Mouse (Mus musculus) midbrain, embryonic 11.5 days (tissue): Measurements from ENCODE around the gene Stk11ip. TPM values are rescaled to one million over a fixed set of nuclear protein-coding genes. Genes with fewer than 3 reads are reported as not detected.
A peak's percentile ranks its signal among the peaks of the same experiment; 100 is the strongest.

ENCODE experiments used
- ATAC-seq: fragments of 200-750 bp; cut with Nextera tagmentation; 2 replicates; pipeline ENCODE4 v1.8.0; 2017; ENCODE audit warnings: moderate TSS enrichment, moderate library complexity; ENCODE audit not compliant: low FRiP score
- DNase-seq: peaks from one replicate; pipeline ENCODE4 v3.0.0; 2015; ENCODE audit warnings: low spot score; ENCODE audit errors: missing footprints
- H3K27ac ChIP-seq: fragments of 300-500 bp; sonication (generic); 2 replicates; pipeline ENCODE4 v1.5.1; 2014; ENCODE audit warnings: low read depth, low read length
- H3K27me3 ChIP-seq: fragments of 300-500 bp; sonication (generic); 2 replicates; pipeline ENCODE4 v1.6.1; 2014; ENCODE audit warnings: mild to moderate bottlenecking, low read length, moderate library complexity, mixed read lengths; ENCODE audit not compliant: control insufficient read depth, insufficient read depth
- H3K36me3 ChIP-seq: fragments of 300-500 bp; sonication (generic); 2 replicates; pipeline ENCODE4 v1.6.1; 2014; ENCODE audit warnings: mild to moderate bottlenecking, low read length, moderate library complexity, mixed read lengths; ENCODE audit not compliant: control insufficient read depth, insufficient read depth
- H3K4me1 ChIP-seq: fragments of 300-500 bp; sonication (generic); 2 replicates; pipeline ENCODE4 v1.6.1; 2014; ENCODE audit warnings: low read length; ENCODE audit not compliant: control insufficient read depth, insufficient read depth
- H3K4me2 ChIP-seq: fragments of 300-500 bp; sonication (generic); 2 replicates; pipeline ENCODE4 v1.6.1; 2014; ENCODE audit warnings: mild to moderate bottlenecking, moderate library complexity
- H3K4me3 ChIP-seq: fragments of 300-500 bp; sonication (generic); 2 replicates; pipeline ENCODE4 v1.5.1; 2014; ENCODE audit warnings: low read depth, low read length
- H3K9ac ChIP-seq: fragments of 300-500 bp; sonication (generic); 2 replicates; pipeline ENCODE4 v1.6.1; 2014; ENCODE audit warnings: low read length
- H3K9me3 ChIP-seq: fragments of 300-500 bp; sonication (generic); 2 replicates; pipeline ENCODE4 v1.6.1; 2016; ENCODE audit warnings: low read length; ENCODE audit not compliant: control insufficient read depth
- WGBS: fragments of 180-500 bp; shearing (Covaris S2); extraction: QIAGEN DNeasy Blood & Tissue Kit; methylation state at CpG from one replicate; pipeline ENCODE4 v1.1.7; 2014; 5-methylcytosine and 5-hydroxymethylcytosine counted together
- polyA plus RNA-seq: library from polyadenylated mRNA; unstranded; fragments of >200 nt; fragmentation: Nextera tagmentation; extraction: Ambion mirVana; gene quantifications from 2 replicates; pipeline ENCODE4 v1.2.1, GENCODE M21; 2014

The Stk11ip gene
- polyA plus RNA-seq, 1 experiment from 2014 or later = 15.7 TPM

DNA sequence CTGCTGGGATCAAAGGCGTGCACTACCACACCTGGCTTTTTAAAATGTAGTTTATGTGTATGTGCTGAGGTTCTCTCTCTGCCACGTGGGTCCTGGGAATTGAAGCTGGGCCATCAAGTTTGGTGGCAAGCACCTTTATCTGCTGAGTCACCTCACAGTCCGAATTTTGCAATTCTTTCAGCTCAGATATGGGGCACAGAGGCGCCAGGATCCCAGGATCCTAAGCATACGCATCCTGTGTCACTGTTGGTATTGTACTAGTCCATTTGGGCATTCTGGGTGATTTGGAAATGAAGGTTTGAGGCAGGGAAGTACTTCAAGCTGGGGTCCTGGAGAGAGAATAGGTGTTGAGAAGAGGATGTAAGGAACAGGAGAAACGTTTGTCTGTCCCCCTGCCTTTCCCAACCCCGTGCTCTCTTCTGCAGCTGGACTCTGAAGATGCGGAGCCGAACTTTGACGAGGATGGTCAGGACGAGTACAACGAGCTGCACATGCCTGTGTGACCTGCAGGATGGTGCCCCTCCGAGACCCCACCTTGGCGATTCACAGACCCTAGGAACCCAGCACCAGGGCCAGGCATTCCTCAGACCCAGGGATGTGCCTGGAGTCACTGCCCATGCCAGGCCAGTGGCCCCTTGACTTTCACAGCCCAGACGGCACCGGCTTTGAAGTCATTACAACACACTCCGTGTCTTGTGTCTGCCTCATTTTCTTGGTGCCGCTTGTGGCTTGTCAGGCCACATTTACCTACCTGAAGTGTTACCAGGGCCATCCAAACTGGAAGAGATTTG lies 37.3 kb downstream of the Stk11ip start:
- Histone ChIP-seq H3K27ac (no peak overlapping the region), H3K4me3 (no peak overlapping the region), H3K27me3 (no peaks in the 10 kb centered on the region), H3K9me3 (no peaks in the 10 kb centered on the region), H3K9ac (no peak overlapping the region), H3K4me1 (peaks cover 9% of the 10 kb centered on the region), H3K36me3 (no peaks in the 10 kb centered on the region), H3K4me2 (no peak overlapping the region)
- 84% methylated on average over 18 of the region's 18 CpGs for WGBS
- no peak for ATAC-seq
- DNase-seq = no peak

DNA sequence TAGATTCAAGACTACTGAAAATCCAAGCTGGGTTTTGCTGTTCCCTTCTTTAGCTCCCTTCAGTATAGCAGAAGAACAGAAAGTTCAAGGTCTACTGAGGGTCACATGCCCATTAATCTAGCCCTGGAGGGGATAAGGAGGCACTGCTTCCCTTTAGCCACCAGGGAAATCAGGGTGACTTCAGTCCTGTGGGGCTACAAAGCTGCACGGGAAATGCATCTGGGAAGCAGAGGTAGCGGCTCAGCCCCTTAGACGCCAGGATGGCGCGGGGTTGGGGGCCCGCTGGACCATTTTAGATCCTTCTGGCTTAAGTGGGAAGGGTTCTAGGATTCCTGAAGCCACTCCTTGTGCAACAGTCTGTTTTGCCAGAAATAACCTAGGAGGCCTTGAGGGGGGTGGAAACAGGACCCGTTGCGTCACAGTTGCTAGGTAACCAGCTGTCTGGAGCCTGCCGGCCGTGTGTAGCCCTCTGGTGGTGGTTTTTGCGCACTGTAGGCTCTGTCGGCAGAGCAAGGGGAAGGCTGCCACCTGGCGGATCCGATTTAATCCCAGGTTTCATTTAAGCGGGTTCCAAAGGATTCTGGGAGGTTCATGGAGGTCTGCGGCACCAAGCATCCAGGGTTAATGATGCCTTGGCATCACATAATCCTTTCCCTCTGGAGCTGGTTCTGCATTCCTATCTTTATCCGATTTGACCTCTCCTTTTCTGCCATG lies 38.0 kb downstream of the Stk11ip start:
- Histone ChIP-seq H3K9me3 (no peaks in the 10 kb centered on the region), H3K36me3 (no peaks in the 10 kb centered on the region), H3K4me1 (peaks cover 9% of the 10 kb centered on the region), H3K27ac (no peak overlapping the region; the same call in 1 of the 2 replicates), H3K27me3 (no peaks in the 10 kb centered on the region), H3K9ac (peak overlapping the region; percentile 34; the same call in 1 of the 2 replicates), H3K4me3 (peak overlapping the region; percentile 19), H3K4me2 (peak overlapping the region; percentile 33)
- WGBS = 9% methylated on average over 17 of the region's 17 CpGs
- peak; percentile 94 for ATAC-seq
- peak; percentile 99 for DNase-seq

DNA sequence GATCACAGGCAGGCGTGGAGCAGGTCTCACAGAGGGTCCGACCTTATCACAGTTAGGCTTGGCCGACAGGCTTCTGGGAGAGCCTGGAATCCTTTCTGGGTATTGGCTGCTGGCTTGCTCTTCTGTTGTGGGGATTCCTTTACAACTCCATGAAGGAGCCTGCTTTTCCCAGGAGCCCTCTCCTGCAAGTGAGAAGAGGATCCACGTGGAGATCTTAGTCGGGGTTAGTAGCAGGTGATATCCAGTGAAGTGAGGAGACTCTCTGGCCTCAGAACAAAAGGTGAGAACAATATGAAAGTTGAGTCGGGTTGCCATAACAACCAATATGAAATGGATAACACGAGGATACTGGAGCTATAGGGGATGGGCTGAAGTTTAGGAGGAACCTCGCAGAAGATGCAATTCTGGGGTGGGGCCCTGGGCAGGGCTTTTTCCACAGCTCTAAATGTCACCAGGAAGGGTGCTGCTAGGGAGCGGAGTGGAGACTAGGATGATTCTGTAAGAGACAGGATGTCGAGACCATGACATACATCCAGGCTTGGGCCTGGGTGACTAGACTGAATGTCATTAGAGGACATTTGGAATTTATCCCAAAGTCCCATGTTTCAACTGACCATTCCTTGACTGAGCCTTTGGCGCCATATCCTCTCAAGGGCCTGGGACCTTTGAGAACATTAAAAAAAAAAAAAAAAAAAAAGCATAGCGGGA lies 39.0 kb downstream of the Stk11ip start:
- H3K9ac ChIP-seq = no peak overlapping the region; the same call in 1 of the 2 replicates
- peak; percentile 87 for DNase-seq

DNA sequence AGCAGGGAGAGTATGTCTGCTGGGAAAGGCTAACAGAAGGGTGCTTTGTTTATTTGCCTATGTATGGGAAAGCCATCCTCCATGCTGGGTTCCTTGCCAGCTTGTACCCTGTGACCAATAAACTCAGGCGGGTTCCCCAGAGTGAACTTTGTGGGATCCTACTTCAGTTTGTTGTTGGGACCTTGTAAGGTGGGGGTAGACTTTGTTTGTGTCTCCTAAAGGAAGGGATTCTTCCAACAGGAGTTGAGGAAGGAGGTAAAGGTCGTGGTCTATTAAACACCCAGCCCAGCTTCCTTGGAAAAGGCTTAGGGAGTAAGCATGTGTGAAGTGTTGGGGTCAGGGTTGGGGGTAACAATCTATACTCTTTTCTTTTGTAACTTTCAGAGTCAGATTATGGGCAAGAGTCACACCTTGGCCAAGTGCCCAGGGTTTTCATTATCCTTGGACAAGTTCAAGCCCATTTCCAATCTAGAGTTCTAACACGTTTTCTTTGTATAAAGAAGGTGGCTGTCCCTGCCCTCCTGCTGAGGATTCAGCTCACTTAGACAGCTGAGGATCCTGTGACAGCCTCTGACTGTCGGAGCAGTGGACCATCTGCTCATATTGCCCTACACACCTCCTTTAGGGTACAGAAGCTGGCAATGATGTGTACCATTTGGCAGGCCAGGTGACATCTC lies 40.0 kb downstream of the Stk11ip start:
- no peaks in the 10 kb centered on the region for H3K27me3 ChIP-seq
- H3K4me3 ChIP-seq = no peak overlapping the region
- no peak overlapping the region for H3K4me2 ChIP-seq
- no peaks in the 10 kb centered on the region for H3K36me3 ChIP-seq
- peaks cover 9% of the 10 kb centered on the region for H3K4me1 ChIP-seq
- H3K9me3 ChIP-seq = no peaks in the 10 kb centered on the region
- WGBS = 55% methylated on average over 4 of the region's 4 CpGs
- ATAC-seq = no peak
- no peak overlapping the region for H3K9ac ChIP-seq
- no peak for DNase-seq
- no peak overlapping the region for H3K27ac ChIP-seq

More for the DNA sequence above, 39.0 kb downstream of the Stk11ip start:
- Histone ChIP-seq H3K9me3 (no peaks in the 10 kb centered on the region), H3K4me3 (no peak overlapping the region), H3K4me2 (no peak overlapping the region), H3K27me3 (no peaks in the 10 kb centered on the region), H3K4me1 (peaks cover 9% of the 10 kb centered on the region), H3K36me3 (no peaks in the 10 kb centered on the region), H3K27ac (no peak overlapping the region)
- ATAC-seq = peak; percentile 1; the same call in 1 of the 2 replicates
- 82% methylated on average over 12 of the region's 12 CpGs for WGBS

DNA sequence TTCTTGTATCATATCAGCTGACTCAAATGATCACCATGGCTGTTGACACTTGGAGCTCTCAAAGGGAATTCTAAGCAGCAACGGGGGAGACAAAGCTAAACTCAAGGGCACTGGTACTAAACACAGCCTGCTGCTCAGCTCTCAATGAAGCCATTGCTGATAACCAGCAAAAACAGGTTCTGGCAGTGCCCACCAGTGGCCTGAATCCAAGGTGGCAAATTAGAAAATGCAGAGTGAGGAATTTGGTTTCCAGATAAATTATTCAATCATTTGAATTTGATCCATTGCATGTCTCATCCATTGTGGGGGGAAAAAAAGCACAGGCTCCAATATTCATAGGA lies 40.5 kb downstream of the Stk11ip start:
- H3K4me3 ChIP-seq = no peak overlapping the region
- no peaks in the 10 kb centered on the region for H3K9me3 ChIP-seq
- H3K4me1 ChIP-seq = peaks cover 9% of the 10 kb centered on the region
- H3K27ac ChIP-seq = no peak overlapping the region
- no peak for ATAC-seq
- H3K4me2 ChIP-seq = no peak overlapping the region
- WGBS = 88% methylated on average over 1 of the region's 1 CpGs
- DNase-seq = no peak
- no peak overlapping the region for H3K9ac ChIP-seq
- no peaks in the 10 kb centered on the region for H3K36me3 ChIP-seq
- H3K27me3 ChIP-seq = no peaks in the 10 kb centered on the region

DNA sequence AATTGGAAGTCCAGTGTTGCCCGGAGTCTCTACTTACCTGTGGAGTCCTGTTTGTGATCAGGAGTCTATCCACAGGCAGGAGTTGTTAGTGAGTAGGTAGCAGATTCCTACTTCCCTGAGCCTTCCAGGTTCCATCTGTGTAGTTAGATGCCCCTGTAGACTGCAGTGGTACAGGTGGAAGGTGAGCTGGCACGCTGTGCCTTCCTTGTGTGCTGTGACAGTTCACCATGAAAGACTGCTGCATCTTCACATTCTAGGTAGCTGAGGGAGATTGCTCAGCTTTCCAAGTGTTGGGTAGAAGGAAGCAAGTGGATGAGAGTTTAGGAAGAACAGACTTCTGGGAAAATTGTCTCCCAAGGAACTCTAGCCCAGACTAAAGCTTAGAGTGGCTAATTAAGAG lies 42.8 kb downstream of the Stk11ip start:
- H3K4me1 ChIP-seq = peaks cover 8% of the 10 kb centered on the region
- H3K9ac ChIP-seq = no peak overlapping the region
- no peak for DNase-seq
- 90% methylated on average over 2 of the region's 2 CpGs for whole genome bisulfite sequencing
- no peak for ATAC-seq
- no peaks in the 10 kb centered on the region for H3K9me3 ChIP-seq
- H3K27me3 ChIP-seq = no peaks in the 10 kb centered on the region
- H3K4me3 ChIP-seq = no peak overlapping the region
- H3K27ac ChIP-seq = no peak overlapping the region
- no peak overlapping the region for H3K4me2 ChIP-seq
- no peaks in the 10 kb centered on the region for H3K36me3 ChIP-seq

DNA sequence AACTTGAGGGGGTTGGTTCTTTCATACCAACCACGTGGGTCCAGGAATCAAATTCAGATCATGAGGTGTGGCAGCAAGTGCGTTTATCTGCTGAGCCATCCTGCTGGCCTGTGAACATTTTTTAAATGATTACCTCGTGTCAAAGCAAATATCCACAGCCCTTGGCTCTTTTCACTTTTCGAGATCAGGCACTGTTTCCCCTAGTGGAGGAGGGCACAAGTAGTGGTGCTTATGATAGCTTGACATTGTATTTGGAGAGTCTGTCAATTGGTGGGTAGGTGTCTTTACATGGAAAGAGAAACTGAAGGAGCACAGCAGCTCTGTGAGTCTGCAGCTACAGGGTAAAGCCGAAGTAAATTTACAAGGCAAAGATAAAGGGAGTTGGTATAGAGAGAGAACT lies 43.6 kb downstream of the Stk11ip start:
- Histone ChIP-seq H3K9me3 (no peaks in the 10 kb centered on the region), H3K4me2 (no peak overlapping the region), H3K27me3 (no peaks in the 10 kb centered on the region), H3K27ac (no peak overlapping the region), H3K4me3 (no peak overlapping the region), H3K36me3 (no peaks in the 10 kb centered on the region), H3K4me1 (peaks cover 2% of the 10 kb centered on the region; the same call in 1 of the 2 replicates), H3K9ac (no peak overlapping the region)
- ATAC-seq (no peak), DNase-seq (no peak)
- WGBS = 72% methylated on average over 5 of the region's 5 CpGs

DNA sequence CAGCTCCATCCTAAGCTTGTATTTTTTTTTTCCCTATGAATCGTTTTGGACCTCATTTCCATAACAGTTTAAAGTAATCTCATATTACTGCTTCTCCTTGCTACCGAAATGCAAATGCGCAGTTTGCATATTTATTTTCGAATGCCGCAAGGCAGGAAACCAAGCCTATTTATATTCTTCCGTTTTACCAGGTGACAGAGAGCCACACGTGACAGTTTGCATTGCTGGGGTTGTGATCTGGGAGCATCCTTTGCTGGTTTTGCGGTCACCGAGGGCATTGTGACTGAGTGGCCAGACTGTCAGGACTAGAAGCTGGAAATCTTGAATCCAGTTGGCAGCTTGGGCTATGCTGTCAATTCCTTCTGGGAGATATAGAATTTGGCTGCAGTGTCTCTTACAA lies 44.3 kb downstream of the Stk11ip start:
- H3K4me3 ChIP-seq = no peak overlapping the region
- no peaks in the 10 kb centered on the region for H3K4me1 ChIP-seq
- no peak overlapping the region for H3K4me2 ChIP-seq
- DNase-seq = no peak
- H3K36me3 ChIP-seq = no peaks in the 10 kb centered on the region
- no peak overlapping the region for H3K27ac ChIP-seq
- 76% methylated on average over 9 of the region's 9 CpGs for WGBS
- no peaks in the 10 kb centered on the region for H3K27me3 ChIP-seq
- no peaks in the 10 kb centered on the region for H3K9me3 ChIP-seq
- no peak overlapping the region for H3K9ac ChIP-seq
- ATAC-seq = no peak
